Mouse (Mus musculus) liver, embryonic 11.5 days (tissue): Measurements from ENCODE around the gene Hoxb7. TPM values are rescaled to one million over a fixed set of nuclear protein-coding genes. Genes with fewer than 3 reads are reported as not detected.

Experiments used
- ATAC-seq: fragments of 200-750 bp; cut with Nextera tagmentation; replicated peaks from 2 replicates; pipeline ENCODE4 v1.8.0; 2017; ENCODE audit warnings: moderate number of reproducible peaks, mild to moderate bottlenecking, moderate TSS enrichment, moderate library complexity; ENCODE audit not compliant: low FRiP score
- DNase-seq: peaks from one replicate; pipeline ENCODE4 v3.0.0-alpha.2; 2017; ENCODE audit warnings: low spot score
- H3K27ac ChIP-seq: fragments of 300-500 bp; sonication (generic); 2 replicates; pipeline ENCODE4 v1.5.1; 2014; ENCODE audit warnings: mild to moderate bottlenecking, low read depth, low read length, control low read depth
- H3K27me3 ChIP-seq: fragments of 300-500 bp; sonication (generic); replicated peaks from 2 replicates; pipeline ENCODE4 v1.6.1; 2014; ENCODE audit warnings: low read length, mixed read lengths; ENCODE audit not compliant: control insufficient read depth, insufficient read depth
- H3K36me3 ChIP-seq: fragments of 300-500 bp; sonication (generic); 2 replicates; pipeline ENCODE4 v1.6.1; 2014; ENCODE audit warnings: mild to moderate bottlenecking, low read length, moderate library complexity, mixed read lengths; ENCODE audit not compliant: control insufficient read depth, insufficient read depth
- H3K4me1 ChIP-seq: fragments of 300-500 bp; sonication (generic); replicated peaks from 2 replicates; pipeline ENCODE4 v1.6.1; 2014; ENCODE audit warnings: low read length, mixed read lengths; ENCODE audit not compliant: control insufficient read depth, insufficient read depth
- H3K4me2 ChIP-seq: fragments of 300-500 bp; sonication (generic); 2 replicates; pipeline ENCODE4 v1.6.1; 2014; ENCODE audit warnings: mild to moderate bottlenecking, control low read depth, moderate library complexity
- H3K4me3 ChIP-seq: fragments of 300-500 bp; sonication (generic); 2 replicates; pipeline ENCODE4 v1.5.1; 2014; ENCODE audit warnings: low read depth, low read length, control low read depth
- H3K9ac ChIP-seq: fragments of 300-500 bp; sonication (generic); 2 replicates; pipeline ENCODE4 v1.6.1; 2014; ENCODE audit warnings: low read depth, low read length, control low read depth
- H3K9me3 ChIP-seq: fragments of 300-500 bp; sonication (generic); 2 replicates; pipeline ENCODE4 v1.6.1; 2016; ENCODE audit warnings: low read length, inconsistent platforms, mixed read lengths; ENCODE audit not compliant: control insufficient read depth
- WGBS: fragments of 180-500 bp; shearing (Covaris S2); extraction: QIAGEN DNeasy Blood & Tissue Kit; methylation state at CpG from one replicate; pipeline ENCODE4 v1.1.7; 2014; 5-methylcytosine and 5-hydroxymethylcytosine counted together
- polyA plus RNA-seq: library from polyadenylated mRNA; unstranded; fragments of >200 nt; fragmentation: Nextera tagmentation; extraction: Ambion mirVana; gene quantifications from 2 replicates; pipeline ENCODE4 v1.2.1, GENCODE M21; 2014

Gene Hoxb7
- polyA plus RNA-seq, 1 experiment from 2014 or later: 2.0 TPM

DNA sequence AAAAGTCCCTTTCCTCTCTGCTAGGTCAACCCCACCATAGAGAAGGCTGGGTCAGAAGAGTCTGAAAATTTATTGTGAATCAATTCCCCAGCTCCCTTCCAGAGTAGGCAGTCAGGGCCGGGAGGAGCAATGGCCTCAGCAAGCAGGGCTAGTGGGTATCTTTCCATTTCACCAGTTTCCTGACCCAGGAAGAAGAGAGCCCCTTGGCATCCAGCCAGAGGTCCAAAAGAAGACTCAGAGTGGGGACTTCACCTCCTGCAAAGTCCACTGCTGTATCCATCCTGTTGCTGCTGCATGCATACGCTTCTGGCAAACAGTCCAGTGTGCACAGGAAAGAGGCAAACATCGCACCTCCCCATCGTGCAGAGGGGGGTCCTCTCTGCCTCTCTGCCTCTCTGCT is 10.5 kb upstream of the Hoxb7 start:
- no peaks in the 10 kb centered on the region for H3K9me3 ChIP-seq
- H3K27me3 ChIP-seq: peaks cover 100% of the 10 kb centered on the region
- H3K36me3 ChIP-seq: no peaks in the 10 kb centered on the region
- H3K27ac ChIP-seq: no peak overlapping the region
- no peak overlapping the region for H3K4me2 ChIP-seq
- no peak overlapping the region for H3K4me3 ChIP-seq
- peaks cover 4% of the 10 kb centered on the region; the same call in 1 of the 2 replicates for H3K4me1 ChIP-seq
- DNase-seq: no peak
- 17% methylated on average over 4 of the region's 4 CpGs for WGBS
- H3K9ac ChIP-seq: no peak overlapping the region
- no peak for ATAC-seq

- 2% methylated on average over 35 of the region's 35 CpGs for WGBS
- Histone ChIP-seq H3K9me3 (no peaks in the 10 kb centered on the region), H3K4me1 (no peaks in the 10 kb centered on the region), H3K4me2 (no peak overlapping the region), H3K36me3 (no peaks in the 10 kb centered on the region), H3K9ac (no peak overlapping the region), H3K4me3 (no peak overlapping the region), H3K27ac (no peak overlapping the region), H3K27me3 (peaks cover 100% of the 10 kb centered on the region)
- ATAC-seq: no peak
- DNase-seq: no peak
Measured at GRCm38 (mm10) chr11:96277151-96278044, 9.0 kb upstream of the Hoxb7 start.

DNA sequence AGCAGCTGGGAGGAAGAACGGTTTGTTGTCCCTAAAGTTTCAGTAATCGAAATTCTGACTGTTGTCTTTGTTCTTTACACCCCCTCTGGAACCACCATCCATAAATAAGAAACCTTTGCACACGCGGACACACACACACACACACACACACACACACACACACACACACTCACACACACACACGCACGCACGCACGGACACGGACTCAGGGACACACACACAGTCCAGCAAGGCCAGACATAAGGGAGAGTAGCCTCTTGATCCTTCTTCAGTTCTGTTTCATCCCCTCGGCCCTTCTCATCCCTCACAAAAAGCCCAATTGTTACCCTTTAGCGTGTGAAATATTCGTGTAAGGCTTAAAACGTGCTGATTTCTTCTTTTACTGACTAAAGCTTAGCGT is 8.1 kb upstream of the Hoxb7 start:
- peaks cover 100% of the 10 kb centered on the region for H3K27me3 ChIP-seq
- DNase-seq (no peak), ATAC-seq (no peak)
- no peaks in the 10 kb centered on the region for H3K9me3 ChIP-seq
- 20% methylated on average over 14 of the region's 14 CpGs for WGBS
- no peaks in the 10 kb centered on the region for H3K4me1 ChIP-seq
- H3K36me3 ChIP-seq: no peaks in the 10 kb centered on the region
- H3K4me3 ChIP-seq: no peak overlapping the region
- no peak overlapping the region for H3K9ac ChIP-seq
- H3K27ac ChIP-seq: no peak overlapping the region
- H3K4me2 ChIP-seq: no peak overlapping the region

DNA sequence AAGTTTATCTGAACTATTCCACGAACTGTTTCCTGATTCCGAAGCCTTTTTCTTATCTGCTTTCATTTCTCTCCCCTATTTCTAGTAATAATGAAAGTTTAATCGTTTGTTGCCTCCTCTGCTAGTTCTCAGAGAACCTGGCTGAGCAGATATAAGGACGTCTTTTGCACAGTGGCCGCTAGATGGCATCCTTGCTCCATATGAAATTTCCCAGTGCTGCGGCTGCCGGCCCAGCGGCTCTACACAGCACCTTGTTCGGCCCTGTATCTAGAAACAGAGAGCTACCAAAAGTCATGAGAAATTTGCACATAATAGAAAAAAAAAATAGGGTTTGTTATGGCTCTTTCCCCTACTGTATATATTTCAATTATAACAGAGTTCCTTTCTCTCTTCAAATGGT is 7.7 kb upstream of the Hoxb7 start:
- Histone ChIP-seq H3K27ac (no peak overlapping the region), H3K4me2 (no peak overlapping the region)
- WGBS: 1% methylated on average over 9 of the region's 9 CpGs

GRCm38 (mm10) chr11:96279421-96280233 is 6.8 kb upstream of the Hoxb7 start:
- no peak overlapping the region for H3K27ac ChIP-seq
- no peak overlapping the region for H3K9ac ChIP-seq
- H3K4me2 ChIP-seq: no peak overlapping the region
- H3K9me3 ChIP-seq: no peaks in the 10 kb centered on the region
- peaks cover 100% of the 10 kb centered on the region for H3K27me3 ChIP-seq
- no peak overlapping the region for H3K4me3 ChIP-seq
- 4% methylated on average over 31 of the region's 31 CpGs for WGBS
- DNase-seq (no peak), ATAC-seq (no peak)
- H3K4me1 ChIP-seq: no peaks in the 10 kb centered on the region
- H3K36me3 ChIP-seq: no peaks in the 10 kb centered on the region

More for the DNA sequence above, 7.7 kb upstream of the Hoxb7 start:
- DNase-seq (no peak), ATAC-seq (no peak)
- Histone ChIP-seq H3K27me3 (peaks cover 100% of the 10 kb centered on the region), H3K9ac (no peak overlapping the region), H3K4me1 (no peaks in the 10 kb centered on the region), H3K36me3 (no peaks in the 10 kb centered on the region), H3K9me3 (no peaks in the 10 kb centered on the region), H3K4me3 (no peak overlapping the region)

DNA sequence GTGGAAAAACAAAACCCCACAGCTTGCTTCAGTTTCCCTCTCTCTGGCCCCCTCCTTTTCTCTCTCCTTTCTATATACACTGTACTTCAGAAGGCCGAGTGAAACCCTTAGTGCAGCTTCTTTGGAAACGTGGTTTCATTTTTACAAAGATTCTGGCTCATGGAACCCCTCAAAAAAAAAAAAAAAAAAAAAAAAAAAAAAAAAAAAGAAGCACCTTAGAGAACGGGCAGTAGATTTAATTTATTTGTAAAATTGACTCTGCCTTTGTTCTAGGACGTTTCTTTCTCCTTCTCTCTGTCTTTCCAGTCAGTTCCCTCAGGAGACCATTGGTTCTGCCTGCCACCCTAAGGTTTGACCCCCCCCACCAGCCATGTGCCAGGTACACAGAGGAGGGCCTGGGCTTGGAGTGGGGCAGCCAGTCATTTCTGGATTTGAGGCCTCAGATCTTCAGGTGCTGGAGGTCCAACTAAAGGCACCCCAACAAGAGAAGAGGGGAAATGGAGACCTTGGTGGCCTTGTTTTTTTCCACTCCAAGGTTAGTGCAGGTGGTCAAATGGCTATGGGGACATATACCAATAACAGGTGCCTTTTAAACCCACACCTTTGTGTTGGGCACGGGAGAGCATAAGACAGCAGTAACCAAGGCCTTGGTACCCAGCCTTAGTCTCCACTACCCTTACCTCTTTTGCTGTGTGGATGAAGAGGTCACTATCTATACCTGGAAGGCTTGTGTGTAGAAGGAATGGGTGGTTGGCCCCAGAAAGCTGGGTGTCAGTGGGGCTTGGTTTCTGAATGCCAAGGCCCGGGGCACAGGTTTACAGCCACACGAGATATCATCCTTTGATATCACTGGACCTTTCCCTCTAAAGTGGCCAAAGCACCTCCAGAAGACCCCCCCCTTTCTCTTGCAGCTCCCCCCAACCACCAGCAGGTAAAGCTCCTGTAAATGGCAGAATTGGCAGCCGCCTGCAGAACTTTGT is 5.7 kb upstream of the Hoxb7 start:
- H3K9ac ChIP-seq: no peak overlapping the region
- ATAC-seq: no peak
- 19% methylated on average over 8 of the region's 8 CpGs for WGBS
- no peak for DNase-seq
- peaks cover 100% of the 10 kb centered on the region for H3K27me3 ChIP-seq
- no peaks in the 10 kb centered on the region for H3K4me1 ChIP-seq
- no peak overlapping the region for H3K4me2 ChIP-seq
- H3K36me3 ChIP-seq: no peaks in the 10 kb centered on the region
- H3K4me3 ChIP-seq: no peak overlapping the region
- H3K9me3 ChIP-seq: no peaks in the 10 kb centered on the region
- no peak overlapping the region for H3K27ac ChIP-seq

DNA sequence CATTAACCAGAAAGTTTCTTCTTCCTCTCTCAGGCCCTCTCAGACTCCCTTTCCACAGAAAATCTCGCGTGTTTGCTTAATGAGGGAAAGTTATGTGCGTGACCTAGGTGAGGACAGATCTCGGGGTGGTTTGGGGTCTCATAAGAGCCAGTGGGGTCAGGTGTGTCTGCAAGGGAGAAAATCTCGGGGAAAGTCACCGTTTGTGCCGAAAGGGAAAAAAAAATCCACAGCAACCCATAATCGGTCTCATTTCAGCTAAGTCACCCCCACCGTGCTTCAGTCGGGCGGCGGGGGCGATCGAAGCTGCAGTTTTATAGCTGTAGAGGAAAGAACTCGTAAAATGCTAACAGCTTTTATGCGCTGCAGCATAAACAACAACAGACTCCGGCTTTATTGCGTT is 5.0 kb upstream of the Hoxb7 start:
- Histone ChIP-seq H3K4me3 (no peak overlapping the region), H3K9ac (no peak overlapping the region), H3K27me3 (peaks cover 100% of the 10 kb centered on the region), H3K36me3 (no peaks in the 10 kb centered on the region), H3K4me1 (no peaks in the 10 kb centered on the region), H3K4me2 (no peak overlapping the region), H3K27ac (no peak overlapping the region), H3K9me3 (no peaks in the 10 kb centered on the region)
- ATAC-seq (no peak), DNase-seq (no peak)
- 7% methylated on average over 18 of the region's 18 CpGs for WGBS
